Mouse (Mus musculus) CD8-positive naive resting alpha-beta T cell, adult 2 months (primary cell): ENCODE results near the gene Abhd14a.
A peak's percentile ranks its signal among the peaks of the same experiment; 100 is the strongest.
"Not testable (repeated sequence)": the region's sequence is repeated elsewhere in the genome, so short reads cannot be mapped to it uniquely, and the experiment has no call there.

Experiments used
- DNase-seq, 2 experiments: peaks; one replicate each; pipeline ENCODE4 v3.0.0; 2022; ENCODE audit warnings: low read depth in 2 of 2, low spot score in 2 of 2

Abhd14a gene

GRCm38 (mm10) chr9:106447348-106447747, at the start of gene Abhd14a, which contains the start of gene Abhd14b:
Abhd14a (minus strand) TSS chr9:106447678.
Abhd14b (plus strand) TSS chr9:106447459.
- DNase-seq: peak; percentile 48 to 53

- DNase-seq: not testable (repeated sequence)
Measured at GRCm38 (mm10) chr9:106487602-106488001, 40.1 kb upstream of the Abhd14a start.

- no peak for DNase-seq
Measured at GRCm38 (mm10) chr9:106485076-106485475, 37.6 kb upstream of the Abhd14a start.

- DNase-seq: no peak
Measured at GRCm38 (mm10) chr9:106483606-106484005, 36.1 kb upstream of the Abhd14a start.

GRCm38 (mm10) chr9:106483136-106483535, 35.7 kb upstream of the Abhd14a start:
- no peak for DNase-seq

GRCm38 (mm10) chr9:106482578-106483115, 35.2 kb upstream of the Abhd14a start:
- DNase-seq: no peak

- DNase-seq: no peak
Measured at GRCm38 (mm10) chr9:106481676-106482075, 34.2 kb upstream of the Abhd14a start.

- DNase-seq: no peak
Measured at GRCm38 (mm10) chr9:106481075-106481474, 33.6 kb upstream of the Abhd14a start.

- no peak for DNase-seq
Measured at GRCm38 (mm10) chr9:106480541-106480940, 33.1 kb upstream of the Abhd14a start.

GRCm38 (mm10) chr9:106478101-106478500, 30.6 kb upstream of the Abhd14a start:
- DNase-seq: no peak

GRCm38 (mm10) chr9:106477649-106478048, 30.2 kb upstream of the Abhd14a start:
- no peak for DNase-seq

- DNase-seq: peak; percentile 97 to 99
Measured at GRCm38 (mm10) chr9:106476924-106477484, 29.5 kb upstream of the Abhd14a start, which contains the start of gene Parp3. Parp3 (minus strand) TSS chr9:106476949.

- peak; percentile 40 to 58 for DNase-seq
Measured at GRCm38 (mm10) chr9:106476002-106476923, 28.8 kb upstream of the Abhd14a start.

- DNase-seq: no peak
Measured at GRCm38 (mm10) chr9:106475663-106476001, 28.2 kb upstream of the Abhd14a start, which contains the start of gene Rrp9. Rrp9 (plus strand) TSS chr9:106475963.

- DNase-seq: no peak
Measured at GRCm38 (mm10) chr9:106475046-106475445, 27.6 kb upstream of the Abhd14a start.

GRCm38 (mm10) chr9:106474456-106474855, 27.0 kb upstream of the Abhd14a start:
- DNase-seq: peak; percentile 54 to 63

GRCm38 (mm10) chr9:106473753-106474105, 26.3 kb upstream of the Abhd14a start:
- DNase-seq: no peak

GRCm38 (mm10) chr9:106473081-106473752, 25.7 kb upstream of the Abhd14a start:
- no peak for DNase-seq

GRCm38 (mm10) chr9:106472321-106472720, 24.8 kb upstream of the Abhd14a start:
- no peak for DNase-seq

- no peak for DNase-seq
Measured at GRCm38 (mm10) chr9:106471892-106472291, 24.4 kb upstream of the Abhd14a start.

- no peak for DNase-seq
Measured at GRCm38 (mm10) chr9:106470991-106471750, 23.7 kb upstream of the Abhd14a start.
